19 mouse cellular contexts compared by ENCODE assay signal in the genomic region with DNA sequence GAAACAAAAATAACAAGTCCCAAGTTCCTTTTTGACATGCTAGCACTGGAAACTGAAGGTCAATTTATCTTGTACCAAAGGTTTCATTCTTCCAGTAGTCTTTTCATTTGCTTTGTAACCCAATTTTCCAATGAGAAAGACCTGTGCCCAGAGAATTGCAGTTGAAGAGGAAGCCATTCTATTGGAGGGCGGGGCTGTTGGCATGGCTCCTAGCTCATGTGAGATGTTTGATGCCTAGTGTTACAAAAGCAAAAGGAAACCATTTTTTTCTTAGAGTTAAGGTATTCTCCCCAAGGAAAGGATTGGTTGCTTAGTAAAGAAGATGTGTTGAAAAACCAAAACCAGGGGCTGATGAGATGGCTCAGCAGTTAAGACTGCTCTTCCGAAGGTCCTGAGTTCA. TPM values are rescaled to one million over a fixed set of nuclear protein-coding genes. Genes with fewer than 3 reads are reported as not detected.
DNase-seq lines count a peak whose midpoint lies in the region; ATAC-seq lines count a peak whose summit lies in the region.
"Had no signal": no experiment of that assay in that cellular context is flagged by ENCODE, and none has a peak within 500 bp of the region (broad histone marks: within the 10 kb centered on the region; RNA-seq: fewer than 3 reads in every experiment).

No protein-coding gene starts in this region.

- WGBS in intestine, embryonic 14.5 days, result 100% methylated on average over 2 of the region's 2 CpGs
- 94% methylated on average over 2 of the region's 2 CpGs for WGBS in intestine, embryonic 15.5 days

- H3K9me3 ChIP-seq in intestine, embryonic 14.5 days (ENCODE audit: control insufficient read depth, low read length), result no peaks in the 10 kb centered on the region
- no peaks in the 10 kb centered on the region for H3K9me3 ChIP-seq in intestine, embryonic 15.5 days
- H3K9me3 ChIP-seq: forebrain, embryonic 15.5 days; liver, embryonic 13.5 days had no signal

- no peak overlapping the region for H3K4me3 ChIP-seq in intestine, embryonic 14.5 days (ENCODE audit: low read depth, low read length)
- no peak overlapping the region for H3K4me3 ChIP-seq in intestine, embryonic 15.5 days (replicated peaks)
- H3K4me3 ChIP-seq: forebrain, embryonic 15.5 days; liver, embryonic 13.5 days had no signal

- peak; percentile 21 for DNase-seq in intestine, embryonic 14.5 days (ENCODE audit: low spot score)
- DNase-seq in 3T3-L1 (ENCODE audit: low read depth, low spot score), result peak; percentile 59
- peak; percentile 67 for DNase-seq in adipocyte (ENCODE audit: low spot score)
- DNase-seq in kidney, postnatal 36 days, result peak; percentile 71 to 78
- DNase-seq in embryo, embryonic 9.5 days (ENCODE audit: extremely low spot score), result no peak
- no peak for DNase-seq in layer of hippocampus, adult 18-20 months (ENCODE audit: low spot score in 2 of 2)
- DNase-seq: liver, embryonic 13.5 days; right cerebral cortex, postnatal 4 days; thymus, postnatal 36 days had no signal

- no peak overlapping the region for H3K4me2 ChIP-seq in intestine, embryonic 14.5 days (ENCODE audit: low read length)
- no peak overlapping the region for H3K4me2 ChIP-seq in intestine, embryonic 15.5 days (replicated peaks)
- H3K4me2 ChIP-seq: forebrain, embryonic 15.5 days; liver, embryonic 13.5 days had no signal

- no peaks in the 10 kb centered on the region for H3K36me3 ChIP-seq in intestine, embryonic 14.5 days (ENCODE audit: control insufficient read depth, insufficient read depth, low read length)
- no peaks in the 10 kb centered on the region for H3K36me3 ChIP-seq in intestine, embryonic 15.5 days
- H3K36me3 ChIP-seq: forebrain, embryonic 15.5 days; liver, embryonic 13.5 days had no signal

- no peaks in the 10 kb centered on the region for H3K4me1 ChIP-seq in intestine, embryonic 14.5 days (replicated peaks; ENCODE audit: control insufficient read depth, insufficient read depth, low read length)
- H3K4me1 ChIP-seq in intestine, embryonic 15.5 days (replicated peaks), result peaks cover 6% of the 10 kb centered on the region; the same call in 1 of the 2 replicates
- H3K4me1 ChIP-seq: forebrain, embryonic 15.5 days had no signal

- ATAC-seq in intestine, embryonic 14.5 days (replicated peaks; ENCODE audit: low FRiP score, low TSS enrichment, low read depth), result no peak
- ATAC-seq in intestine, embryonic 15.5 days, result no peak
- ATAC-seq: forebrain, embryonic 15.5 days; Patski had no signal

- no peaks in the 10 kb centered on the region for H3K27me3 ChIP-seq in intestine, embryonic 14.5 days (replicated peaks; ENCODE audit: control insufficient read depth, insufficient read depth, low read length)
- no peaks in the 10 kb centered on the region for H3K27me3 ChIP-seq in intestine, embryonic 15.5 days (replicated peaks)
- H3K27me3 ChIP-seq: CH12.LX; forebrain, embryonic 15.5 days; Patski had no signal

- H3K27ac ChIP-seq in intestine, embryonic 14.5 days (ENCODE audit: low read depth), result no peak overlapping the region
- H3K27ac ChIP-seq in intestine, embryonic 15.5 days, result no peak overlapping the region
- H3K27ac ChIP-seq: forebrain, embryonic 15.5 days; liver, embryonic 13.5 days had no signal

- no peak overlapping the region for H3K9ac ChIP-seq in intestine, embryonic 14.5 days (ENCODE audit: low read length)
- no peak overlapping the region for H3K9ac ChIP-seq in intestine, embryonic 15.5 days
- H3K9ac ChIP-seq: forebrain, embryonic 15.5 days; liver, embryonic 13.5 days had no signal

RNA-seq across cellular contexts. Expression of a gene that starts 12.4 kb away (rescaled TPM):
- 1.9 and 2.8 TPM in 2 replicates for polyA plus RNA-seq in intestine, embryonic 14.5 days (2014; fragmentation: Nextera tagmentation; extraction: Ambion mirVana)
- 3.6 and 4.0 TPM in 2 replicates for polyA plus RNA-seq in intestine, embryonic 15.5 days (2015; fragmentation: Nextera tagmentation; extraction: Ambion mirVana)
- 10 to 100 TPM; 32.2 to 33.3 TPM for total RNA-seq in layer of hippocampus, adult 18-20 months (2021)
- total RNA-seq: megakaryocyte-erythroid progenitor cell, adult 5-6 weeks had no signal

RNA-seq across cellular contexts. Expression of a gene that starts 42.8 kb away (rescaled TPM):
- not detected in 2 replicates for polyA plus RNA-seq in intestine, embryonic 14.5 days (2014; fragmentation: Nextera tagmentation; extraction: Ambion mirVana)
- not detected in 2 replicates for polyA plus RNA-seq in intestine, embryonic 15.5 days (2015; fragmentation: Nextera tagmentation; extraction: Ambion mirVana)
- not detected for total RNA-seq in layer of hippocampus, adult 18-20 months (2021)
- total RNA-seq: adrenal gland, adult 18-20 months; CH12.LX; megakaryocyte-erythroid progenitor cell, adult 5-6 weeks had no signal
- polyA plus RNA-seq: cortical plate, adult 2 months; gonadal fat pad, adult 2 months; hindbrain, embryonic 11.5 days; liver, embryonic 13.5 days; stomach, embryonic 14.5 days had no signal

Comparison
In these comparisons a context has a peak if more than half of its experiments do, and no peak if none do; other contexts are left out.
1. DNase-seq: peak in intestine, embryonic 14.5 days (single experiment), 3T3-L1 (single experiment), adipocyte (single experiment) and kidney, postnatal 36 days (2 of 2); none in embryo, embryonic 9.5 days (single experiment) and layer of hippocampus, adult 18-20 months (0 of 2).